Mouse (Mus musculus): Measurements from ENCODE around the gene Tmem248. TPM values are rescaled to one million over a fixed set of nuclear protein-coding genes. Genes with fewer than 3 reads are reported as not detected.

The Tmem248 gene
- polyA plus RNA-seq, 1 experiment from 2014 or later: 23.0 TPM

- Histone ChIP-seq H3K4me2 (no peak overlapping the region), H3K27ac (no peak overlapping the region), H3K36me3 (peaks cover 16% of the 10 kb centered on the region), H3K4me1 (replicated peaks) (no peaks in the 10 kb centered on the region), H3K4me3 (no peak overlapping the region), H3K27me3 (no peaks in the 10 kb centered on the region), H3K9me3 (replicated peaks) (no peaks in the 10 kb centered on the region), H3K9ac (no peak overlapping the region)
- no peak for ATAC-seq (replicated peaks; ENCODE audit: insufficient number of reproducible peaks, insufficient read depth, low FRiP score, low read depth)
- 96% methylated on average over 6 of the region's 6 CpGs for WGBS
These were observed 73.4 kb downstream of the Tmem248 start for GRCm38 (mm10) chr5:130290242-130290641.

GRCm38 (mm10) chr5:130290775-130291174, 73.9 kb downstream of the Tmem248 start:
- Histone ChIP-seq H3K36me3 (peaks cover 16% of the 10 kb centered on the region), H3K4me1 (replicated peaks) (no peaks in the 10 kb centered on the region), H3K27ac (no peak overlapping the region), H3K4me2 (no peak overlapping the region), H3K9me3 (replicated peaks) (no peaks in the 10 kb centered on the region), H3K4me3 (no peak overlapping the region), H3K9ac (no peak overlapping the region), H3K27me3 (no peaks in the 10 kb centered on the region)
- ATAC-seq (replicated peaks; ENCODE audit: insufficient number of reproducible peaks, insufficient read depth, low FRiP score, low read depth): no peak
- WGBS: 91% methylated on average over 12 of the region's 12 CpGs

DNA sequence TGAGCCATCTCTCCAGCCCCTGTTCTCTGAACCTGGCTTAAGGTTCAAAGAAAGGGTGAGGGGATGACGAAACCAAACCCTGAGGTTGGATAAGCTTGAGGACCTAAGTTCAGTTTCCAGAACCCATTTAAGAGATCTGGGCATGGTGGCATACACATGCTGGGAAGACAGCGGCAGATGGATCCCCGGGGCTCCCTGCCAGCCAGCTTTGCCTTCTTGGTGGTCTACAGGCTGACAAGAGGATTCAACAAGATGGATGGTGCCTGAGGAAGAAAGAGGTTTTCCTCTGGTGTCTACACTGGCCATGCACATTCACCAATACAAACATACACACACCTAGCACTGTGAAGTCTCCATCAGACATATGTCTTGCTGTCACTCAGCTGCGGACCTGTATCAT, 76.1 kb downstream of the Tmem248 start:
- H3K4me3 ChIP-seq: no peak overlapping the region
- H3K36me3 ChIP-seq: peaks cover 31% of the 10 kb centered on the region
- 89% methylated on average over 4 of the region's 4 CpGs for WGBS
- H3K9me3 ChIP-seq (replicated peaks): no peaks in the 10 kb centered on the region
- no peak overlapping the region for H3K9ac ChIP-seq
- H3K4me2 ChIP-seq: no peak overlapping the region
- no peak overlapping the region for H3K27ac ChIP-seq
- H3K27me3 ChIP-seq: no peaks in the 10 kb centered on the region
- H3K4me1 ChIP-seq (replicated peaks): no peaks in the 10 kb centered on the region
- no peak for ATAC-seq (replicated peaks; ENCODE audit: insufficient number of reproducible peaks, insufficient read depth, low FRiP score, low read depth)

Other genes with a start within 250 kb of the Tmem248 start
- gene Gusb, start 214.0 kb upstream of the Tmem248 start, polyA plus RNA-seq (2015; fragmentation: Nextera tagmentation; extraction: Ambion mirVana): 39.1 and 43.6 TPM in 2 replicates
- 16.0 and 22.2 TPM in 2 replicates for gene Asl, start 187.8 kb upstream of the Tmem248 start, polyA plus RNA-seq (2015; fragmentation: Nextera tagmentation; extraction: Ambion mirVana)
- 20.6 and 26.8 TPM in 2 replicates for gene Crcp, start 187.8 kb upstream of the Tmem248 start, polyA plus RNA-seq (2015; fragmentation: Nextera tagmentation; extraction: Ambion mirVana)
- 27.2 and 33.2 TPM in 2 replicates for gene Tpst1, start 143.8 kb upstream of the Tmem248 start, polyA plus RNA-seq (2015; fragmentation: Nextera tagmentation; extraction: Ambion mirVana)
- gene Kctd7, start 72.2 kb upstream of the Tmem248 start, polyA plus RNA-seq (2015; fragmentation: Nextera tagmentation; extraction: Ambion mirVana): 4.1 and 5.8 TPM in 2 replicates
- 19.3 and 19.9 TPM in 2 replicates for gene Rabgef1, start 45.3 kb upstream of the Tmem248 start, polyA plus RNA-seq (2015; fragmentation: Nextera tagmentation; extraction: Ambion mirVana)
- 57.7 and 59.5 TPM in 2 replicates for gene Sbds, start 38.4 kb downstream of the Tmem248 start, polyA plus RNA-seq (2015; fragmentation: Nextera tagmentation; extraction: Ambion mirVana)
- 13.7 and 16.8 TPM in 2 replicates for gene Tyw1, start 38.5 kb downstream of the Tmem248 start, polyA plus RNA-seq (2015; fragmentation: Nextera tagmentation; extraction: Ambion mirVana)
- 0.35 and 0.61 TPM in 2 replicates for gene Caln1, start 152.4 kb downstream of the Tmem248 start, polyA plus RNA-seq (2015; fragmentation: Nextera tagmentation; extraction: Ambion mirVana)
- not detected in 2 replicates for gene A330070K13Rik, start 167.6 kb downstream of the Tmem248 start, polyA plus RNA-seq (2015; fragmentation: Nextera tagmentation; extraction: Ambion mirVana)